Mouse (Mus musculus) left cerebral cortex, postnatal 4 days (tissue): Measurements from ENCODE around the gene Dnase1l3. TPM values are rescaled to one million over a fixed set of nuclear protein-coding genes. Genes with fewer than 3 reads are reported as not detected.

ENCODE experiments used
- DNase-seq: peaks from one replicate; pipeline ENCODE4 v3.0.0-alpha.2; 2022
- intact Hi-C: fragments of 180-260 bp; cut with DNase I; formaldehyde crosslinking; loops from one replicate; pipeline ENCODE4 v1.15.1; 2025
- total RNA-seq, 2 experiments: library from RNA; stranded (reverse); gene quantifications; 2 replicates each; pipeline ENCODE4 v1.2.3; 2021

Gene Dnase1l3
- under 1 TPM in 1 of 2 experiments, not detected in 1; 0.06 TPM for total RNA-seq

- peak; percentile 25 for DNase-seq
- intact Hi-C loops = no loop called here
Observed at GRCm38 (mm10) chr14:7994271-7994767, at the start of gene Dnase1l3. Gene Dnase1l3, minus strand, starts transcription at chr14:7994573.

- intact Hi-C loops = loop anchor here (5.0 kb wide), 1 partner anchor 40 kb away; the partner anchor contains the start of gene Abhd6
- DNase-seq = no peak
Observed at GRCm38 (mm10) chr14:8042577-8042976, 48.2 kb upstream of the Dnase1l3 start.

GRCm38 (mm10) chr14:8042120-8042519, 47.7 kb upstream of the Dnase1l3 start:
- no peak for DNase-seq
- intact Hi-C loops = loop anchor here (5.0 kb wide), 1 partner anchor 40 kb away; the partner anchor contains the start of gene Abhd6

GRCm38 (mm10) chr14:8040911-8041678, 46.7 kb upstream of the Dnase1l3 start:
- intact Hi-C loops = loop anchor here (5.0 kb wide), 1 partner anchor 39 kb away; the partner anchor contains the start of gene Abhd6
- no peak for DNase-seq

- intact Hi-C loops = loop anchor here (5.0 kb wide), 1 partner anchor 38 kb away; the partner anchor contains the start of gene Abhd6
- DNase-seq = no peak
Observed at GRCm38 (mm10) chr14:8040179-8040578, 45.8 kb upstream of the Dnase1l3 start.

GRCm38 (mm10) chr14:8038791-8039448, 44.5 kb upstream of the Dnase1l3 start:
- intact Hi-C loops = no loop called here
- peak; percentile 32 for DNase-seq

GRCm38 (mm10) chr14:8038150-8038549, 43.8 kb upstream of the Dnase1l3 start:
- no peak for DNase-seq
- intact Hi-C loops = no loop called here

GRCm38 (mm10) chr14:8036406-8036805, 42.0 kb upstream of the Dnase1l3 start:
- intact Hi-C loops = no loop called here
- DNase-seq = no peak

GRCm38 (mm10) chr14:8035951-8036350, 41.6 kb upstream of the Dnase1l3 start:
- DNase-seq = no peak
- intact Hi-C loops = no loop called here

- intact Hi-C loops = no loop called here
- DNase-seq = no peak
Observed at GRCm38 (mm10) chr14:8034561-8034960, 40.2 kb upstream of the Dnase1l3 start.

- intact Hi-C loops = no loop called here
- DNase-seq = peak; percentile 51
Observed at GRCm38 (mm10) chr14:8032087-8032944, 37.9 kb upstream of the Dnase1l3 start.

GRCm38 (mm10) chr14:8030535-8030934, 36.2 kb upstream of the Dnase1l3 start:
- DNase-seq = no peak

GRCm38 (mm10) chr14:8029752-8030151, 35.4 kb upstream of the Dnase1l3 start:
- intact Hi-C loops = no loop called here
- DNase-seq = no peak

More at GRCm38 (mm10) chr14:8030535-8030934, 36.2 kb upstream of the Dnase1l3 start:
- intact Hi-C loops = no loop called here

GRCm38 (mm10) chr14:8028086-8028485, 33.7 kb upstream of the Dnase1l3 start:
- intact Hi-C loops = no loop called here
- DNase-seq = no peak

GRCm38 (mm10) chr14:8026769-8027531, 32.6 kb upstream of the Dnase1l3 start:
- intact Hi-C loops = no loop called here

GRCm38 (mm10) chr14:8024936-8025335, 30.6 kb upstream of the Dnase1l3 start:
- no peak for DNase-seq
- intact Hi-C loops = no loop called here

More at GRCm38 (mm10) chr14:8026769-8027531, 32.6 kb upstream of the Dnase1l3 start:
- DNase-seq = no peak

- intact Hi-C loops = no loop called here
- DNase-seq = no peak
Observed at GRCm38 (mm10) chr14:8024469-8024868, 30.1 kb upstream of the Dnase1l3 start.

GRCm38 (mm10) chr14:8020546-8020945, 26.2 kb upstream of the Dnase1l3 start:
- no peak for DNase-seq
- intact Hi-C loops = no loop called here

- no peak for DNase-seq
- intact Hi-C loops = no loop called here
Observed at GRCm38 (mm10) chr14:8020011-8020410, 25.6 kb upstream of the Dnase1l3 start.

- DNase-seq = no peak
Observed at GRCm38 (mm10) chr14:8016951-8017350, 22.6 kb upstream of the Dnase1l3 start.

More at GRCm38 (mm10) chr14:8016951-8017350, 22.6 kb upstream of the Dnase1l3 start:
- intact Hi-C loops = no loop called here
